Mouse (Mus musculus) right cerebral cortex, adult 2 months (tissue): ENCODE data around the gene Vash2.
"Not testable (repeated sequence)": the region's sequence is repeated elsewhere in the genome, so short reads cannot be mapped to it uniquely, and the experiment has no call there.

Experiments used
- DNase-seq, 2 experiments: peaks; one replicate each; pipeline ENCODE4 v3.0.0; 2021 to 2022; ENCODE audit warnings: low spot score in 2 of 2

Gene Vash2

DNA sequence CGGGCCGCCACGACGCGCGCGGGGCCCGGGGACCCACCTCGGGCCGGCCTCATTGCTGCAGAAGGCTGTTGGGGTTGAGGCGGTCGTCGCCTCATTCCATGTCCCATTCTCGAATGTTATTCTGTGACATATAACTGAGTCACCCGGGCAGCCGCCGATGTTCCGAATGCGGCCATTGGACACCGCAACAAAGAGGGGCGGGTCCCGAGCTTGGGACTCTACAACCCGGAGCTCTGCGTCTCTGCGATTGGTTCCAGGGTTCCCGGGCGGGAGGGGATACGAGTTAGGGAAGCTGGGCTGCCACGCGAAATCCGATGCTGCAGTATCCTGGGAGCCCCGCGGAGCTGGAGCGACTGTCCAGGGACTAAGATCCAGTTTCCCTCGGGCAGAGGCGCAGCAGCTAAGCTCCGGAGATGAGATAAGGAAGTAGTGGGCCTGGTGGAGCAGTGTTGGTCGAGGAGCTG is at the start of gene Vash2:
Vash2 (minus strand) TSS at position 197 of the 464 bp plus-strand sequence.
- DNase-seq = peak; percentile 60 to 61

GRCm38 (mm10) chr1:191026021-191026713 is 47.1 kb upstream of the Vash2 start, which contains the start of gene Flvcr1:
Gene Flvcr1 (minus strand): TSS chr1:191026158.
- peak; percentile 99 for DNase-seq

DNA sequence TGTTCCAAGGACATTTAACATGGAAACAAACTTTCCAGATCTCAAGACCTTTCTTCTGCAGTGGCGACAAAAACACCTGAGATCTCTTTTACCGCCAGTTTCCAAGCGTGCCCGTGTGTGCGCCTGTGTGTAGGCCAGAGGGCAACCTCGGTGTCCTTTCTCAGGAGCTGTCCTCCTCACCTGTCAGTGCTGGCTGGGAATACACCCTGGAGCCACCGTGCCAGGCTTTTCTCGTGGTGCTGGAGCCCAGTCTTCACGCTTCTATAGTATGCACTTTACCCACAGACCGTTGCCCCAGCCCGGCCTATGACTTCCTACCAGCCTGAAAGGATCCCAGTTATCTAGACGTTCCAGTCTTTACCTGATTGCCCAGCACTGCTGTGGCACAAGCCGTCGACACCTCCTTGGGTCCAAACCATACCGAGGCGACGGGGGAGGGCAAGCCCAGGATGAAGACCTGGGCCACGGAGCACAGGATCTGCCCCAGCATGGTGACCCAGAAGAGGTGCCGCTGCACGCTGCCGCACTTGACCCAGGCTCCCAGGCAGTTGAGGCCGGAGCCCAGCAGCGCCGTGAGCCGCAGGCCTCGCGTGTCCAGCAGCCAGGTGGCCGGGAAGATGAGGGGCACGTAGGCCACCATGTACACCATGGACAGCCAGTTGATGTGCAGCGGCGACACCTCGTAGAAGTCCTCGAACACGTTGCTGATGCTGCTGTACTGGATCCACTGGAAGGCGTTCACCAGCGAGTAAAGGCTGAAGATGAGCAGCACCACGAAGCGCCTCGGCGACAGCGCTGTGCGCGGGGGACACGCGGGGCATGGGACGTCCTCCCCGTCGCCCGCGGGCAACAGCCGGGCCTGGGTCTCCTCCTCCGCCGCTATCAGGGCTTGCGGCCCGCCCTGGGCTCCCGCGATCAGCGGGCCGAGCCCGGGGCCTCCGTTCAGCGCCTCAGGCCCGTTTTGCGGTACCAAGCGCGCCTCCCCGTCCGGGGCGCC is 46.2 kb upstream of the Vash2 start:
- DNase-seq = peak; percentile 36 to 46

DNA sequence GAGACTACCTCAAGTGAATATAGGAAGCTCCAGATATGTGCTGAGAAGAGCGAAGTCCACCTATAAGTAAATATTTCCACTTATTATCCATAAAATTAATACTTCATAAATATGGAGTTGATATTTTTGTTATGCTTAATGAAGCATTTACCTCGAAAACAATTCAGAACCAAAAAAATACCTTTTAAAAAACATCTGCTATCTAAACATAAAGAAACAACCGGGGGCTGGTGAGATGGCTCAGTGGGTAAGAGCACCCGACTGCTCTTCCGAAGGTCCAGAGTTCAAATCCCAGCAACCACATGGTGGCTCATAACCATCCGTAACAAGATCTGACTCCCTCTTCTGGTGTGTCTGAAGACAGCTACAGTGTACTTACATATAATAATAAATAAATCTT is 44.7 kb upstream of the Vash2 start:
- DNase-seq = not testable (repeated sequence)

DNA sequence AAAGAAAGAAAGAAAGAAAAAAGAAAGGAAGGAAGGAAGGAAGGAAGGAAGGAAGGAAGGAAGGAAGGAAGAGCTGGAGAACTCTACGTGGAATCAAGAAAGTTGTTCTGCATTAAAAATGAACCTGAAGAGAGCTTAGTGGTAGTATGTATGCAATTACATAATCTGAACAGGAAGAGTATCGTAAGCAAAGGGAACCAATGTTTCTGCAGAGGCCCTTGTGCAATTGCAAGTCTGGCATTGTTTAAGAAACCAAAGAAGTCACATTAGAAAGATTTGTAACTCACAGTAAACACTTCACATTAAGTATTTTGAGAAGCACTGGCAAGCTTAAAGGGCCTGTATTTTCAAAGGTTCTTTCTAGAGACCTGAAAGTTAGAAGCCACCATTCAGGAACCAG is 44.0 kb upstream of the Vash2 start:
- no peak for DNase-seq

DNA sequence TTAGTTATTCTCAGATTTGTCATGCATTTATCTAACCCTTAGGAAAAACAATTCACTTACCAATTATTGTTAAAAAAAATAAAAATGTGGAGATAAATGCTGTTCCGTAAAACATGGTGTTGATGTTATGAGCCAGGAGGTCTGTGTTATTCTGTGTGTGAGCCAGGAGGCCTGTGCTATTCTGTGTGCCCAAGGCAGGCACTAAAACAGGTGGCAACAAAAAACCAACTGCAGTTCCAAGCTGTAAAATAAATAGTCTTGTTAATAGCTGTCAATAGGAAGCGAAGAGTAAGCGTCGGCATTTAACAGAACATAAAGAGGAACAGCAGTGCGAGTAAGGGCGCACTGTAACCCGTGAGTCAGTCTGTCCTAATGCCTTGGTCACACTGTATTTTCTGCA is 41.9 kb upstream of the Vash2 start:
- no peak for DNase-seq

DNA sequence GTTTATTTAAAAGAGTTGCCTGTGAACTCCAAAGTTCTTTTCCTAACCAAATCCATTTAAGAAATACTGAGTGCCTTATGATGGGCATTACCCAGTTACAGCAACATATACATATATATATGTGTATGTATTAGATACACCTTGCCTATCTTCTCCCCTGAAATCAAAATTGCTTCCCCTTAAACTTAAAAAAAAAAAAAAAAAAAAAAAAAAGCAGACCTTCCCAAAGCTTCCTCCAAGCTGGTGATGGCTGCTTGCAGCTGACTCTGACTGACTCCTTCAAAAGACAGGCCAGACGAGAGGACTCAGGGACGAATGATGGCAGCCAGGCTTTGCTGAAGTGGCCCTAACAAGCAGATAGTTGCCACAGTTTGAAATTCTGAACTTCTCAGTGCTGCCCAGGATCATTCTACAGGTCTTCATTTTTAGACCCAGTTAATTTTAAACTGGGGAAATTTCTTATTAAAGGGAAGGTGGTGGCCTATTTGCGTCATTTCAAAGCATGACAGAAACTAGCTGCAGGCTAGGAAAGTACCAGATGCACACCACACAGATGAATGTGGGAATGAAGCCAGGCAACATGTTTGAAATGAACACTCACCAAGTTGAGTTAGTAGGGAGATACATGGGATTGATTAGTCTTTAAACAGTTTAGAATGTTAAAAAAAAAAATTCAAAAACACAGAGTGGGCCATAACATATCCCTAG is 41.3 kb upstream of the Vash2 start:
- DNase-seq = no peak

GRCm38 (mm10) chr1:191019803-191020202 is 40.7 kb upstream of the Vash2 start:
- DNase-seq = no peak

GRCm38 (mm10) chr1:191014271-191014670 is 35.2 kb upstream of the Vash2 start:
- no peak for DNase-seq

DNA sequence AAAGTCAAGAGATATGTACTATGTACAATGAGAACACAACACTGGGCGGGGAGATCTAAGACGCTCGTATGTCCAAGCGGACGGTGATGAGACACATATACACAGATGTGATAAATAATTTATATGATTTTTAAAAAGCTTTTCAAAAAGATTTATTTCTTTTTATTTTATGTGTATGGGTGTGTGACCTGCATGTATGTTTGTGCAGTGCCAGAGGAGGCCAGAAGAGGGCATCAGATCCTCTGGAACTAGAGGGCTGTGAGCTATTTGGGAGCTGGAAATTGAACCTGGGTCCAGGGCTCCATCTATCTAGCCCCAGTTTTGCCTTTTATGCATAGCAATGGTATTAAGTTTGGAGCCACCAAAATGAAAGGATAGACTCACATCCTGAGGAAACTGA is 29.6 kb upstream of the Vash2 start:
- no peak for DNase-seq

GRCm38 (mm10) chr1:191002201-191002600 is 23.1 kb upstream of the Vash2 start:
- DNase-seq = no peak

- no peak for DNase-seq
Observed at GRCm38 (mm10) chr1:191000686-191001085, 21.6 kb upstream of the Vash2 start.

- no peak for DNase-seq
Observed at GRCm38 (mm10) chr1:190998027-190998426, 18.9 kb upstream of the Vash2 start.

GRCm38 (mm10) chr1:190996346-190996877 is 17.3 kb upstream of the Vash2 start:
- no peak for DNase-seq

DNA sequence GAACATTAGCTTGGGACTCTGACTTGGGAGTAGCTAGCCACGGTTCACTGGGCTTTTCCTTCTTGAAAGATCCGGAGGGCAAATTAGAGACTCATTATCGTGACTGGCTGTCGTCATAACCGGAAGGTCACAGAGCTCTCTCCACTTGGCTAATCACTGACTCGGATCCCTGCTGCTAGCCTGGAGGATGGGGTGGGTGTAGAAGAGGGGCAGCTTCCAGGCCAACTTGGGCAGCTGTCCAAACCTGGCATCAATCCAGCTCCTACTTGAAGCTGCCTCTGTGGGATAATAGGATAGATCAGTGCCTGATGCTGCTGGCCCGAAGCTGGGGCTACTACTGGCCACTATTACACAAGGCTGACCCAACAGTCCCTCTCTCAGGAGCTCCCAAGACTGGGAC is 16.5 kb upstream of the Vash2 start:
- peak in 1 of 2 experiments; percentile 43 for DNase-seq

GRCm38 (mm10) chr1:190989437-190990082 is 10.5 kb upstream of the Vash2 start:
- DNase-seq = no peak

DNA sequence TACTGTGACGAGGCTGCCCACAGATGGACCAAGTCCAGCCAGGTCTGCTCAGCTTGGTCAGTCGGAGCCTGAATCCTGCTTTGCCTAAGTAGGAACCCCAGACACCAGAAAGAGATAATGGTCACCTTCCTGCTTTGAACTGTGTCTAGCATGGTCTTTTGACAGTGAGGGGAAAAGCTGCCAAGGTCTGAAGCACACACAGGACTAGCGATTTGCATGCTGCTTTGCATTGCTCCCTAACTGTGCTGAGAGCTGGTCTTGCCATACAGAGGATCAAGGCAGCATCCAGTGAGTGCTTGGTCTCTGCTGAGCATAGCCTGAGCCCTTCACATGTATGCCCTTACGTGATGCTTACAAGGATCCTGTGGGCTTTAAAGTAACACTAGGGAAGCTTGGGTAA is 2.3 kb upstream of the Vash2 start:
- no peak for DNase-seq

DNA sequence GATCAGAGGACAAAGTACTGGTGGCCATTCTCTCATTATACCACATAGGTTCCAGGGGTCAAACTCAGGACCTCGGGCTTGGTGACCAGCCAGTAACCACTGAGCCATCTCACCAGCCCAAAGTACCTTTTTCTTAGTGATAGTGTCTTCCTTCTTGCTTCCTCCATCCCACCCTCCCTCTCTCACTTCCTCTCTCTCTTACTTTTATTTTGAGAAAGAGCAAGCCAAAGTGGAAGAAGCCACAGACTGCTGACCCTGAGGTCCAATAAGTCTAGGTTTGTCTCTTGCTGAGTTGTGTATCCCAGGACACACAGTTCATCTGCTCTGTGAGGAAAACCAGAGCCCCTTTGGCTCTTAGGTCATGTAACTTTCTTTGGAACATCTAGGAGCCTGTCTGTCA is 1.4 kb upstream of the Vash2 start:
- DNase-seq = no peak

- DNase-seq = no peak
Observed at GRCm38 (mm10) chr1:190978511-190979073, 504 bp downstream of the Vash2 start.

DNA sequence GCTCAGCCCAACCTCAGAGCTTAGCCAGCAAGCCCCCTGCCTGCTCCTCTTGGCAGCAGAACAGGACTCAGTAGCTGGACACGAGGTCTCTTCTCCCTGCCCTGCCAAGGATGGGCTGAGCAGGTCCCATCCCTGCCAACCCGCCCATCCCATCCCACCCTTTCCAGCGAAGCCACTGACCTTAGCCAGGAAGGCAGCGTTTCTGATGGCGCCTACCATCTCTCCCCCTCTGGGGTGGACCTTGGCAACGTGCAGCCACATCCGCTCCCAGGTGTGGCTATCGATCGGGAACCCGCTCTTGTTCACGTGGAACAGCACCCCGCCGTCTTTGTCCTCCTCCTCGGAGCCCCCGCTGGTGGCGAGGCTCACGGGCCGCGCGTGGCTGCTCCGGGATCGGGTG is 1.1 kb downstream of the Vash2 start:
- DNase-seq = no peak
